Mouse (Mus musculus) cerebellum, postnatal 14 days (tissue): Measurements from ENCODE around the gene Sytl2.

Experiments
- DNase-seq, 2 experiments: peaks; one replicate each; pipeline ENCODE4 v3.0.0; 2021; ENCODE audit warnings: mixed read lengths in 2 of 2

The Sytl2 gene

GRCm38 (mm10) chr7:90301942-90302646 lies at the start of gene Sytl2:
Gene Sytl2 (plus strand): TSS chr7:90302252.
- peak; percentile 53 to 65 for DNase-seq

- DNase-seq: no peak
Observed at GRCm38 (mm10) chr7:90252946-90253345, 49.1 kb upstream of the Sytl2 start.

GRCm38 (mm10) chr7:90258701-90259100 lies 43.4 kb upstream of the Sytl2 start:
- no peak for DNase-seq

GRCm38 (mm10) chr7:90259899-90260298 lies 42.2 kb upstream of the Sytl2 start:
- no peak for DNase-seq

- DNase-seq: no peak
Observed at GRCm38 (mm10) chr7:90261902-90262599, 40.0 kb upstream of the Sytl2 start.

GRCm38 (mm10) chr7:90265289-90265970 lies 36.6 kb upstream of the Sytl2 start, which contains the start of gene Ccdc83:
Gene Ccdc83 (minus strand): TSS chr7:90265777.
- peak; percentile 82 to 85 for DNase-seq

GRCm38 (mm10) chr7:90270141-90270540 lies 31.9 kb upstream of the Sytl2 start:
- no peak for DNase-seq

- DNase-seq: peak; percentile 30 to 33
Observed at GRCm38 (mm10) chr7:90274561-90275100, 27.4 kb upstream of the Sytl2 start.

GRCm38 (mm10) chr7:90277246-90277645 lies 24.8 kb upstream of the Sytl2 start:
- no peak for DNase-seq

- no peak for DNase-seq
Observed at GRCm38 (mm10) chr7:90277769-90278168, 24.3 kb upstream of the Sytl2 start.

- DNase-seq: no peak
Observed at GRCm38 (mm10) chr7:90279136-90279535, 22.9 kb upstream of the Sytl2 start.

- peak; percentile 30 to 44 for DNase-seq
Observed at GRCm38 (mm10) chr7:90280274-90280875, 21.7 kb upstream of the Sytl2 start.

GRCm38 (mm10) chr7:90280878-90281277 lies 21.2 kb upstream of the Sytl2 start:
- no peak for DNase-seq

- no peak for DNase-seq
Observed at GRCm38 (mm10) chr7:90281759-90282546, 20.1 kb upstream of the Sytl2 start.

- no peak for DNase-seq
Observed at GRCm38 (mm10) chr7:90282786-90283185, 19.3 kb upstream of the Sytl2 start.

GRCm38 (mm10) chr7:90284793-90285192 lies 17.3 kb upstream of the Sytl2 start:
- no peak for DNase-seq

- DNase-seq: no peak
Observed at GRCm38 (mm10) chr7:90291885-90292284, 10.2 kb upstream of the Sytl2 start.

- no peak for DNase-seq
Observed at GRCm38 (mm10) chr7:90302647-90303552, 848 bp downstream of the Sytl2 start.

- DNase-seq: no peak
Observed at GRCm38 (mm10) chr7:90306079-90306478, 4.0 kb downstream of the Sytl2 start.

GRCm38 (mm10) chr7:90306968-90307367 lies 4.9 kb downstream of the Sytl2 start:
- no peak for DNase-seq

- DNase-seq: no peak
Observed at GRCm38 (mm10) chr7:90308003-90308402, 6.0 kb downstream of the Sytl2 start.
